Mouse (Mus musculus) stomach, postnatal 0 days (tissue): Measurements from ENCODE around the gene Sh3bgrl3.

Experiments used
- CTCF ChIP-seq: IDR thresholded peaks from 2 replicates; pipeline ENCODE4 v1.5.1; 2016; ENCODE audit warnings: antibody characterized with exemption, low read depth, mild to moderate bottlenecking, moderate library complexity
- EP300 ChIP-seq: optimal IDR thresholded peaks from 2 replicates; pipeline ENCODE3; 2016; ENCODE audit warnings: antibody characterized with exemption

DNA sequence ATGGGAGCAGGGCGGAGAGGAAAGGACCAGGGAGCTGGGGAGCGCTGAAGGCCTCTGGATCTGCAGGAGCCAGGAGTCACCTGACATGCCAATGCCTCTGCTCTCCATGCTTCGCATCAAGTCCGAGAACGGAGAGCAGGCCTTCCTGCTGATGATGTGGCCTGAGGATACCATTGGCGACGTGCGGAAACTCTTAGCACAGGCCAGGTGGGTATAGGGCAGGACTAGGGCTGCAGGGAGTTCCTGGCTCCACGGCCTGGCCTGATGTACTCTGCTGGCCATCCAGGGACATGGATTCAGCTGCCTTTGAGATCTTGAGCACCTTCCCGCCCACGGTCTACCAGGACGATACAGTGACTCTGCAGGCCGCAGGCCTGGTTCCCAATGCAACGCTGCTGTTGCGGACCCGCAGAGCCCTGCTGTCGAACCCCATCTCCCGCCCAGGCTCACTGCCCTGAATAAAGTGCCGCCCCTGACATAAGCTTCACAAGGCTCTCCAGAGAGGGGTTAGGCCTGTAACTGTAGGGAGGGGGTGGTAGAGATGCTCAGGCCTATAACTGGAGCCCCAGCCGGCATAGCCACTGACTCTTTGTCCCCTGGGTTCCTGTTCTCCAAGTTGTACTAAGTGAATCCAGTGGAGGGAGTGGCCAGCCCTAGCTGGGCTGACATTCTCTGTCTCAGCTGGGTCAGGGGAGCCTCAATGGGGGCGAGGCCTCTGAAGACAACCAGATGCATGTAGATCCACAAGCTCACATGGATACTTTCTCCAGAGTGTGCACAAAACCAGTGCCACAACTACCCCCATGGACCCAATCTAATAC is 2.1 kb downstream of the Sh3bgrl3 start:
- TF ChIP-seq EP300 (no peak), CTCF (no peak)
